Mouse (Mus musculus): ENCODE measurements around the gene Cd300a. TPM values are rescaled to one million over a fixed set of nuclear protein-coding genes. Genes with fewer than 3 reads are reported as not detected.

Gene Cd300a
- polyA plus RNA-seq, 1 experiment from 2014 or later, result 1.5 TPM

DNA sequence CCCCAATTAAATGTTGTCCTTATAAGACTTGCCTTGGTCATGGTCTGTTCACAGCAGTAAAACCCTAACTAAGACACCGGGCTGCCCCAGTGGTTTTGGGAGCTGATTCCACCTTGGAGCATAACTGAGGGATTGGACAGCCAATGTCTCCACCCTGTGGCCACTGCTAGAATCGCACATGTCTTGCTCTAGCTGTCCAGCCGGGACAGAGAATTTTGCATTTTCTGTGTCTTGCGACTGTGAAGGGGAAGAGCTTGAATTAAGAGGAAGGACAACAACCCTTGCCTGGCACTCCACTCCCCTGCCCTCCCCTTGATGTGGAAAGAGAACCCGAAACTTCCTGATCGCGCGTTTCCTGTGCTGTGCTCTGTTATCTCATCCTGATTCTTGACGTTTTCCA lies 23.0 kb downstream of the Cd300a start:
- Histone ChIP-seq H3K9me3 (replicated peaks; ENCODE audit: low read length) (no peaks in the 10 kb centered on the region), H3K36me3 (ENCODE audit: insufficient read depth, low read length) (no peaks in the 10 kb centered on the region), H3K4me1 (replicated peaks; ENCODE audit: insufficient read depth, low read length) (no peaks in the 10 kb centered on the region), H3K9ac (ENCODE audit: low read depth, low read length) (no peak overlapping the region), H3K27me3 (ENCODE audit: insufficient read depth, low read length) (no peaks in the 10 kb centered on the region), H3K4me3 (replicated peaks; ENCODE audit: low read depth, low read length) (no peak overlapping the region), H3K4me2 (ENCODE audit: low read length) (no peak overlapping the region), H3K27ac (no peak overlapping the region)
- 18% methylated on average over 9 of the region's 9 CpGs for WGBS
- peak; percentile 91 for TF ChIP-seq CTCF (IDR thresholded peaks at IDR 0.05; ENCODE audit: low read depth)
- peak; percentile 68 for ATAC-seq (replicated peaks; ENCODE audit: low FRiP score, low read depth)
- DNase-seq (ENCODE audit: low spot score), result peak; percentile 90

DNA sequence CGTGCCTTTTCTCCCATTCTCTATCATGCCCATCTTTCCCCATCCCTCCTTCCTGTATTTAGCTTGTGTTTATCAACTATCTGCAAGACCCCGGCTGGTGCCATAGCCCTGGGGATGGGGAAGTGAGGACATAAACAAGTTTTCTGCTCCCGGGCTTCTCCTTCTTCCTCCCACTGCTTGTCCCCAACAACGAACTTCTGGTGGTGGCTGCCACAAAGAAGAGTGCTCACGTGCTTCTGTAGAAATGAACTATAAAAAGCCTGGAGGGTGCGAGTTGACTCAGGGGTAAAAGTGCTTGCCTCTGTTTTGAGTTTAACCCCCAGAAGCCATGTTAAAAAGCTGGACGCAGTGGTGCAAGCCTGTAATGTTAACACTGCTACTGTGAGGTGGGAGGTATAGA lies 25.1 kb downstream of the Cd300a start:
- Histone ChIP-seq H3K9me3 (replicated peaks; ENCODE audit: low read length) (no peaks in the 10 kb centered on the region), H3K27me3 (ENCODE audit: insufficient read depth, low read length) (no peaks in the 10 kb centered on the region), H3K36me3 (ENCODE audit: insufficient read depth, low read length) (no peaks in the 10 kb centered on the region), H3K4me2 (ENCODE audit: low read length) (no peak overlapping the region), H3K4me3 (replicated peaks; ENCODE audit: low read depth, low read length) (no peak overlapping the region), H3K4me1 (replicated peaks; ENCODE audit: insufficient read depth, low read length) (no peaks in the 10 kb centered on the region), H3K9ac (ENCODE audit: low read depth, low read length) (no peak overlapping the region), H3K27ac (no peak overlapping the region)
- no peak for DNase-seq (ENCODE audit: low spot score)
- no peak for ATAC-seq (replicated peaks; ENCODE audit: low FRiP score, low read depth)
- no peak for TF ChIP-seq CTCF (IDR thresholded peaks at IDR 0.05; ENCODE audit: low read depth)
- 39% methylated on average over 7 of the region's 7 CpGs for WGBS

DNA sequence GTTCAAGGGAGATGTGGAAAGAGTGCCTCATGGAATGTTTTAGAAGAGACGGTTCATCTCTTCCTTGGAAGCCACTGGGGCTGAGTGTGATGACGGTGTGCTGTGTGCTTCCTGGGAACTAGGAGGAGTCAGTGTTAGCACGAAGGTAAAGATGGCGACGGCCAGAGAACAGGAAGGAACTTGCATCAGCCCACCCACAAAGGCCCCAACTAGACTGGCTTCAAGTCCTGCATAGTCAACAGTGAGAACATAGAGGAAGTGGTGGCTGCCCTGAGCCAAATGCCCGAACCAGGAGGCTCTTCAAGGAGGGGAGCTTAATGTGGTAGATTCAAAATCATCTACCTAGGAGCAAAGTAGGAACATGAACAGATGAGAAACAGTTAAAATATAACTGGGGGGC lies 27.3 kb downstream of the Cd300a start:
- H3K4me1 ChIP-seq (replicated peaks; ENCODE audit: insufficient read depth, low read length), result no peaks in the 10 kb centered on the region
- H3K36me3 ChIP-seq (ENCODE audit: insufficient read depth, low read length), result no peaks in the 10 kb centered on the region
- DNase-seq (ENCODE audit: low spot score), result no peak
- no peak overlapping the region for H3K4me2 ChIP-seq (ENCODE audit: low read length)
- no peak overlapping the region for H3K4me3 ChIP-seq (replicated peaks; ENCODE audit: low read depth, low read length)
- no peak overlapping the region for H3K9ac ChIP-seq (ENCODE audit: low read depth, low read length)
- no peaks in the 10 kb centered on the region for H3K9me3 ChIP-seq (replicated peaks; ENCODE audit: low read length)
- no peak for TF ChIP-seq CTCF (IDR thresholded peaks at IDR 0.05; ENCODE audit: low read depth)
- 75% methylated on average over 6 of the region's 6 CpGs for WGBS
- no peak overlapping the region for H3K27ac ChIP-seq
- no peak for ATAC-seq (replicated peaks; ENCODE audit: low FRiP score, low read depth)
- no peaks in the 10 kb centered on the region for H3K27me3 ChIP-seq (ENCODE audit: insufficient read depth, low read length)

DNA sequence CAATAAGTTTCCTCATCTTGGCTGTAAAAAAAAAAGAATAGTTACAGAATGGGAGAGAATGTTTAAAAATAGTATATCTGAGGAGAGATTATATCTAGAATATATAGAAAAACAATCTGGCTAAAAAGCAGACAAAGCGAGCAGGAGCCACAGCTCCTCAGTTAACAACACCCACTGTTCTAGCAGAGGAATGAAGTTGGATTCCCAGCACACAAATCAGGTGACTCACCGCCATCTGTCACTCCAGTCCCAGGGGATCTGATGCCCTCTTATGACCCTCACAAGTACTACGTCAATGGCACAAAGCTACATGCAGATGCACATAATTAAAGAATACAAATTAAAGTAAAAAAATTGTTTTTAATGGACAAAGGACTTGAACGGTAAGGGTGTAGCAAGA lies 32.6 kb downstream of the Cd300a start:
- DNase-seq (ENCODE audit: low spot score) (no peak), ATAC-seq (replicated peaks; ENCODE audit: low FRiP score, low read depth) (no peak)
- no peaks in the 10 kb centered on the region for H3K9me3 ChIP-seq (replicated peaks; ENCODE audit: low read length)
- no peaks in the 10 kb centered on the region for H3K4me1 ChIP-seq (replicated peaks; ENCODE audit: insufficient read depth, low read length)
- WGBS, result 80% methylated on average over 4 of the region's 4 CpGs
- H3K36me3 ChIP-seq (ENCODE audit: insufficient read depth, low read length), result no peaks in the 10 kb centered on the region
- H3K27ac ChIP-seq, result no peak overlapping the region
- H3K4me2 ChIP-seq (ENCODE audit: low read length), result no peak overlapping the region
- no peak for TF ChIP-seq CTCF (IDR thresholded peaks at IDR 0.05; ENCODE audit: low read depth)
- no peak overlapping the region for H3K4me3 ChIP-seq (replicated peaks; ENCODE audit: low read depth, low read length)
- no peaks in the 10 kb centered on the region for H3K27me3 ChIP-seq (ENCODE audit: insufficient read depth, low read length)
- no peak overlapping the region for H3K9ac ChIP-seq (ENCODE audit: low read depth, low read length)

DNA sequence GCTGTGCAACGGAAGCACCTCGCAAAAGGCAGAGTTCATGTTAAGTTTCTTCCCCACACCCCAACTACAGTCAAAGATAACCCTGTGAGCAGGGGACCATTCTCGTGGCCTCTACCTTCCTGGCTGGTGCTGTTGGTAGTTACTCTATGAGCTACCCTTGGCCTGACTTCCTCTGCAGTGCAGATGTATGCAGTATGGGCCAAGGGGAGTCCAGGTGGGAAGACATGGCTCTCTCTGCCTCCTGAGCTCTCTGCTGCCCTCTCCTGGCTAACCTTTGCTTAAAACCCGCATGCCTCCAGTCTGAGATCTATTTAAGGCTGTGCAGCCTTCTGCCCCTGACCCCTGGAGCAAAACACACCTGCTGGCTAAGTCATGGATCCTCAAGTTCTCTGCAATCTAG lies 34.1 kb downstream of the Cd300a start:
- Histone ChIP-seq H3K4me3 (replicated peaks; ENCODE audit: low read depth, low read length) (no peak overlapping the region), H3K4me2 (ENCODE audit: low read length) (no peak overlapping the region), H3K4me1 (replicated peaks; ENCODE audit: insufficient read depth, low read length) (no peaks in the 10 kb centered on the region), H3K9ac (ENCODE audit: low read depth, low read length) (no peak overlapping the region), H3K36me3 (ENCODE audit: insufficient read depth, low read length) (no peaks in the 10 kb centered on the region), H3K27ac (no peak overlapping the region), H3K9me3 (replicated peaks; ENCODE audit: low read length) (no peaks in the 10 kb centered on the region), H3K27me3 (ENCODE audit: insufficient read depth, low read length) (no peaks in the 10 kb centered on the region)
- 78% methylated on average over 4 of the region's 4 CpGs for WGBS
- ATAC-seq (replicated peaks; ENCODE audit: low FRiP score, low read depth), result no peak
- peak; percentile 62 for TF ChIP-seq CTCF (IDR thresholded peaks at IDR 0.05; ENCODE audit: low read depth)
- DNase-seq (ENCODE audit: low spot score), result no peak

DNA sequence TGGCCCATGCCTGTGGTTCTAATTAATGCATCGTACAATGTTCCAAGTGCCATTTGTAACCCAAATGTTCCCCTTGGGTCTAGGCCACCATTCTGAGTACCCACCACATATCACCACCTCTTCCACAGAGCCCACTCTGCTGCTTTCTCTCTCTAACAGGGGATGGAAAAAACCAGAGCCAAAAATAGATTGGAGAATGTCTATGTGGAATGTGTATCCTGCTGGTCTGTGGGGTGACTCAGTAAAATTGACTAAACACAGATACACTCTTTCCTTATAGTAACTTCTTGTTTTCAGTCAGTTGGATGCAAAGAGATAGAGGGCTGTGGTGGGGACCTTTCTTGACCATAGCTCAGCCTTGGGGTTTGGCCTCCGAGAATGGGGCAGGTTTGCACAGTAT lies 39.7 kb downstream of the Cd300a start:
- Histone ChIP-seq H3K4me1 (replicated peaks; ENCODE audit: insufficient read depth, low read length) (no peaks in the 10 kb centered on the region), H3K9me3 (replicated peaks; ENCODE audit: low read length) (no peaks in the 10 kb centered on the region), H3K27me3 (ENCODE audit: insufficient read depth, low read length) (no peaks in the 10 kb centered on the region), H3K36me3 (ENCODE audit: insufficient read depth, low read length) (no peaks in the 10 kb centered on the region), H3K4me2 (ENCODE audit: low read length) (no peak overlapping the region), H3K27ac (no peak overlapping the region), H3K9ac (ENCODE audit: low read depth, low read length) (no peak overlapping the region), H3K4me3 (replicated peaks; ENCODE audit: low read depth, low read length) (no peak overlapping the region)
- DNase-seq (ENCODE audit: low spot score) (no peak), ATAC-seq (replicated peaks; ENCODE audit: low FRiP score, low read depth) (no peak)
- TF ChIP-seq CTCF (IDR thresholded peaks at IDR 0.05; ENCODE audit: low read depth), result no peak
- 88% methylated on average over 2 of the region's 2 CpGs for WGBS

DNA sequence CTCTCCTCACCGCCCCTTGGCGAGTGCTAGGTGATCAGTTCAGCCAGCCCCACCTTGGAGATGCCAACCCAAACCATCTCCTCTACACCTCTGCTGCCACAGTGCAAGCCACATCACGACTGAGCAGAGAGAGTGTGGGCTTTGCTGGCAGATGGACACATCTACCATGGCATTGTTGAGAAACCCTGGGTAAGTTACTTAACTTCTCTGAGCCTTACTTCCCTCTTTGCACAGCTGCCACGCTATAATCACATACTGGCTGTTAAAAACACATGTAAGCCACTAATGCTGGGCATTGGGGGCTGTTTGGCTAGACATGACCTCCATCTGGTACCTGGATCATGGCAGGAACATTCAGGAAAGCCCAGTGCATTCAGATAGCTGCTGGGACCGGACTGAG lies 41.2 kb downstream of the Cd300a start:
- Histone ChIP-seq H3K27me3 (ENCODE audit: insufficient read depth, low read length) (no peaks in the 10 kb centered on the region), H3K4me2 (ENCODE audit: low read length) (no peak overlapping the region), H3K9ac (ENCODE audit: low read depth, low read length) (no peak overlapping the region), H3K27ac (no peak overlapping the region), H3K4me3 (replicated peaks; ENCODE audit: low read depth, low read length) (no peak overlapping the region), H3K36me3 (ENCODE audit: insufficient read depth, low read length) (no peaks in the 10 kb centered on the region), H3K9me3 (replicated peaks; ENCODE audit: low read length) (no peaks in the 10 kb centered on the region), H3K4me1 (replicated peaks; ENCODE audit: insufficient read depth, low read length) (no peaks in the 10 kb centered on the region)
- no peak for ATAC-seq (replicated peaks; ENCODE audit: low FRiP score, low read depth)
- 71% methylated on average over 5 of the region's 5 CpGs for WGBS
- no peak for DNase-seq (ENCODE audit: low spot score)
- TF ChIP-seq CTCF (IDR thresholded peaks at IDR 0.05; ENCODE audit: low read depth), result no peak
